ENCODE assay signal across 12 mouse cellular contexts in the genomic region with DNA sequence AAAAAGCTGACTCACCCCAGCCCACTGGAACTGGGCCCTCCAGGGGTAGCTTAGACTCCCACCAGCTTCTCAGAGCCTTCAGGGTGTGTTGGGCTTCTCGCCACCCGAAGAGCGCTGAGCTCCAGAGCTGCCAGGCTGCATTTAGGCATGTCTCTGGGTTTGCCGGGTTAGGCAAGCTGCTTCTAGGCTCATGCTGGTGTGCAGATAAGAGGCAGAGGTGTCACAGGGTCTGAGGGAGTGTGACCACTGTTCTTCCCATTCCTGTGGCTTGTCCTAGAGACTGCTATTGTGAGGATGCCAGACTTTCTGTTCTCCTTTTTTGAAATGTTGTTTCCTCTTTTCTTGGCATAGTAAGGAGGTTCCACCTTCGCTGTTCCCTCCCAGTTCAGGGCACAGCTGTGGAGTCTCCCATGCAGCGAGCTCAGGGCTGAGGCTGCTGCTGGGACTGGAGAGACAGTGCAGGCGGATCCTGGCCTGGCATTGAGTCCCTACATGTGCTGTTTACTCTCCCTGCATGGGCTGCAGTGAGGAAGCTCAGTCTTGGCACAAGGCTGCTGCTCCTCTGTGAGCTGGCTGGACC. TPM values are rescaled to one million over a fixed set of nuclear protein-coding genes. Genes with fewer than 3 reads are reported as not detected.
A peak's percentile ranks its signal among the peaks of the same experiment; 100 is the strongest.
DNase-seq lines count a peak whose midpoint lies in the region; ATAC-seq and TF ChIP-seq lines count a peak whose summit lies in the region.
"Had no signal": no experiment of that assay in that cellular context is flagged by ENCODE, and none has a peak within 500 bp of the region (broad histone marks: within the 10 kb centered on the region; RNA-seq: fewer than 3 reads in every experiment).

No protein-coding gene starts in this region.

- H3K9me3 ChIP-seq in forebrain, postnatal 0 days (ENCODE audit: low read length) = no peaks in the 10 kb centered on the region
- peaks cover 3% of the 10 kb centered on the region; the same call in 1 of the 2 replicates for H3K9me3 ChIP-seq in forebrain, embryonic 13.5 days (replicated peaks)

- TF ChIP-seq CTCF in liver, adult 2 months (IDR thresholded peaks at IDR 0.05; ENCODE audit: low read depth, low read length) = no peak
- TF ChIP-seq CTCF in forebrain, postnatal 0 days (IDR thresholded peaks at IDR 0.05; ENCODE audit: low read depth) = no peak

- no peaks in the 10 kb centered on the region for H3K36me3 ChIP-seq in liver, adult 2 months (ENCODE audit: control insufficient read depth, insufficient read depth, low read length)
- no peaks in the 10 kb centered on the region for H3K36me3 ChIP-seq in forebrain, postnatal 0 days (ENCODE audit: insufficient read depth)
- no peaks in the 10 kb centered on the region for H3K36me3 ChIP-seq in forebrain, embryonic 13.5 days (ENCODE audit: poor library complexity, severe bottlenecking)

- H3K9ac ChIP-seq in liver, adult 2 months (ENCODE audit: low read depth, low read length) = no peak overlapping the region
- no peak overlapping the region for H3K9ac ChIP-seq in forebrain, postnatal 0 days
- H3K9ac ChIP-seq in forebrain, embryonic 13.5 days = no peak overlapping the region
- H3K9ac ChIP-seq: heart, embryonic 13.5 days had no signal

- WGBS in liver, adult 2 months = 90% methylated on average over 7 of the region's 7 CpGs
- 83% methylated on average over 7 of the region's 7 CpGs for WGBS in forebrain, postnatal 0 days
- 87% methylated on average over 7 of the region's 7 CpGs for WGBS in forebrain, embryonic 13.5 days

- H3K4me3 ChIP-seq in liver, adult 2 months (ENCODE audit: insufficient read depth, low read depth, low read length) = no peak overlapping the region
- no peak overlapping the region for H3K4me3 ChIP-seq in brown adipose tissue, adult 24 weeks (ENCODE audit: insufficient read depth, low read depth, low read length)
- no peak overlapping the region for H3K4me3 ChIP-seq in forebrain, postnatal 0 days (ENCODE audit: low read depth, low read length)
- no peak overlapping the region for H3K4me3 ChIP-seq in forebrain, embryonic 13.5 days
- H3K4me3 ChIP-seq: erythroblast, embryonic 14.5 days; heart, embryonic 13.5 days; midbrain, embryonic 10.5 days had no signal

- peak overlapping the region; percentile 6; the same call in 1 of the 2 replicates for H3K27ac ChIP-seq in liver, adult 2 months (replicated peaks; ENCODE audit: insufficient read depth, low read depth, low read length)
- peak overlapping the region; percentile 31; the same call in 1 of the 2 replicates for H3K27ac ChIP-seq in brown adipose tissue, adult 24 weeks (replicated peaks; ENCODE audit: low read depth, low read length)
- no peak overlapping the region for H3K27ac ChIP-seq in forebrain, postnatal 0 days (ENCODE audit: low read depth, low read length)
- no peak overlapping the region for H3K27ac ChIP-seq in forebrain, embryonic 13.5 days
- H3K27ac ChIP-seq: heart, embryonic 13.5 days; midbrain, embryonic 10.5 days had no signal

- H3K79me2 ChIP-seq in liver, adult 2 months (ENCODE audit: control insufficient read depth, insufficient read depth, low read length) = no peaks in the 10 kb centered on the region; the same call in 1 of the 2 replicates

- peaks cover 4% of the 10 kb centered on the region for H3K4me1 ChIP-seq in liver, adult 2 months (ENCODE audit: control insufficient read depth, insufficient read depth, low read length)
- peaks cover 19% of the 10 kb centered on the region for H3K4me1 ChIP-seq in brown adipose tissue, adult 24 weeks (ENCODE audit: control insufficient read depth, insufficient read depth, insufficient read length, low read length)
- no peaks in the 10 kb centered on the region for H3K4me1 ChIP-seq in forebrain, postnatal 0 days (ENCODE audit: insufficient read depth)
- H3K4me1 ChIP-seq in forebrain, embryonic 13.5 days = no peaks in the 10 kb centered on the region
- H3K4me1 ChIP-seq: heart, embryonic 13.5 days had no signal

- no peak for TF ChIP-seq POLR2A in liver, adult 2 months (IDR thresholded peaks at IDR 0.05; ENCODE audit: extremely low read depth, insufficient read depth, low read length)

- H3K4me2 ChIP-seq in forebrain, postnatal 0 days (ENCODE audit: low read depth) = no peak overlapping the region
- no peak overlapping the region for H3K4me2 ChIP-seq in forebrain, embryonic 13.5 days
- H3K4me2 ChIP-seq: heart, embryonic 13.5 days had no signal

- DNase-seq in cerebellum, postnatal 25 days = peak; percentile 62 to 64
- no peak for DNase-seq in cerebellum, adult 9-10 months
- peak; percentile 44 for DNase-seq in liver, adult 2 months (ENCODE audit: extremely low read depth, low read depth, low spot score)
- no peak for DNase-seq in liver
- DNase-seq in forebrain, postnatal 0 days = no peak

- H3K27me3 ChIP-seq in liver, adult 2 months (ENCODE audit: control insufficient read depth, insufficient read depth, low read length) = no peaks in the 10 kb centered on the region
- no peaks in the 10 kb centered on the region for H3K27me3 ChIP-seq in forebrain, postnatal 0 days (ENCODE audit: insufficient read depth, low read length)
- H3K27me3 ChIP-seq in forebrain, embryonic 13.5 days = no peaks in the 10 kb centered on the region
- H3K27me3 ChIP-seq: heart, embryonic 13.5 days had no signal

- peak; percentile 39 for ATAC-seq in megakaryocyte-erythroid progenitor cell, adult 5-6 weeks (replicated peaks; ENCODE audit: low FRiP score, low TSS enrichment, poor library complexity, severe bottlenecking)
- no peak for ATAC-seq in forebrain, postnatal 0 days
- no peak for ATAC-seq in forebrain, embryonic 13.5 days
- ATAC-seq: inflammation-experienced regulatory T-cells, adult 6 months had no signal

RNA-seq across cellular contexts. Expression of gene Tbc1d22a, which starts 10.8 kb away (rescaled TPM):
- 9.6 and 13.2 TPM in 2 replicates for total RNA-seq in liver, adult 2 months (2014; rRNA removed)
- 14.1 and 14.3 TPM in 2 replicates for polyA plus RNA-seq in liver, adult 2 months (2012; rRNA removed)
- 12.5 and 15.2 TPM in 2 replicates for polyA plus RNA-seq in brown adipose tissue, adult 24 weeks (2012; ENCODE audit: insufficient read depth, insufficient read length, missing spikeins)
- total RNA-seq in megakaryocyte-erythroid progenitor cell, adult 5-6 weeks (2014; fragmentation: Nextera tagmentation) = 13.0 and 13.7 TPM in 2 replicates
- 12.5 and 13.5 TPM in 2 replicates for total RNA-seq in megakaryocyte-erythroid progenitor cell, adult 5-6 weeks (2017)
- 20.5 and 22.1 TPM in 2 replicates for total RNA-seq in forebrain, postnatal 0 days (2014; rRNA removed)
- 12.1 and 13.1 TPM in 2 replicates for polyA plus RNA-seq in forebrain, postnatal 0 days (2015; fragmentation: Nextera tagmentation; extraction: Ambion mirVana)
- polyA plus RNA-seq in forebrain, embryonic 13.5 days (2015; fragmentation: Nextera tagmentation; extraction: Ambion mirVana) = 10.1 and 10.7 TPM in 2 replicates

RNA-seq across cellular contexts. Expression of gene Cerk, which starts 39.1 kb away (rescaled TPM):
- total RNA-seq in liver, adult 2 months (2014; rRNA removed) = 3.0 and 3.7 TPM in 2 replicates
- polyA plus RNA-seq in liver, adult 2 months (2012; rRNA removed) = 2.6 and 2.7 TPM in 2 replicates
- polyA plus RNA-seq in brown adipose tissue, adult 24 weeks (2012; ENCODE audit: insufficient read depth, insufficient read length, missing spikeins) = 4.5 and 5.0 TPM in 2 replicates
- total RNA-seq in megakaryocyte-erythroid progenitor cell, adult 5-6 weeks (2014; fragmentation: Nextera tagmentation) = 5.6 and 7.1 TPM in 2 replicates
- total RNA-seq in megakaryocyte-erythroid progenitor cell, adult 5-6 weeks (2017) = 3.5 and 6.1 TPM in 2 replicates
- 31.7 and 32.9 TPM in 2 replicates for total RNA-seq in forebrain, postnatal 0 days (2014; rRNA removed)
- 14.5 and 18.0 TPM in 2 replicates for polyA plus RNA-seq in forebrain, postnatal 0 days (2015; fragmentation: Nextera tagmentation; extraction: Ambion mirVana)
- 19.0 and 20.0 TPM in 2 replicates for polyA plus RNA-seq in forebrain, embryonic 13.5 days (2015; fragmentation: Nextera tagmentation; extraction: Ambion mirVana)

Comparison
In these comparisons a context has a peak if more than half of its experiments do, and no peak if none do; other contexts are left out.
1. DNase-seq: peak in cerebellum, postnatal 25 days (2 of 2) and liver, adult 2 months (single experiment); none in cerebellum, adult 9-10 months (single experiment), liver (single experiment) and forebrain, postnatal 0 days (single experiment).
2. H3K27ac ChIP-seq: peak in liver, adult 2 months (single experiment) and brown adipose tissue, adult 24 weeks (single experiment); none in forebrain, postnatal 0 days (single experiment) and forebrain, embryonic 13.5 days (single experiment).